Mouse (Mus musculus): ENCODE data around the gene Tesc. TPM values are rescaled to one million over a fixed set of nuclear protein-coding genes. Genes with fewer than 3 reads are reported as not detected.

Gene Tesc
- polyA plus RNA-seq, 1 experiment from 2014 or later: 2.1 TPM

- H3K4me3 ChIP-seq: no peak overlapping the region
- no peaks in the 10 kb centered on the region for H3K36me3 ChIP-seq
- no peak overlapping the region for H3K4me2 ChIP-seq
- WGBS: 88% methylated on average over 5 of the region's 5 CpGs
- ATAC-seq (ENCODE audit: low read depth): no peak
- no peaks in the 10 kb centered on the region for H3K4me1 ChIP-seq (replicated peaks)
- no peaks in the 10 kb centered on the region for H3K27me3 ChIP-seq
- H3K27ac ChIP-seq (replicated peaks): no peak overlapping the region
- no peak overlapping the region for H3K9ac ChIP-seq
- H3K9me3 ChIP-seq: no peaks in the 10 kb centered on the region
These were observed 21.4 kb downstream of the Tesc start for GRCm38 (mm10) chr5:118048928-118049327.

- Histone ChIP-seq H3K4me3 (no peak overlapping the region), H3K4me2 (no peak overlapping the region), H3K9me3 (no peaks in the 10 kb centered on the region), H3K27me3 (no peaks in the 10 kb centered on the region), H3K27ac (replicated peaks) (no peak overlapping the region), H3K36me3 (no peaks in the 10 kb centered on the region), H3K9ac (no peak overlapping the region), H3K4me1 (replicated peaks) (no peaks in the 10 kb centered on the region)
- WGBS: 80% methylated on average over 4 of the region's 4 CpGs
- no peak for ATAC-seq (ENCODE audit: low read depth)
These were observed 23.2 kb downstream of the Tesc start for GRCm38 (mm10) chr5:118050743-118051142.

- H3K4me2 ChIP-seq: no peak overlapping the region
- no peak overlapping the region for H3K4me3 ChIP-seq
- peaks cover 7% of the 10 kb centered on the region for H3K4me1 ChIP-seq (replicated peaks)
- 75% methylated on average over 8 of the region's 8 CpGs for WGBS
- H3K9me3 ChIP-seq: no peaks in the 10 kb centered on the region
- no peaks in the 10 kb centered on the region for H3K36me3 ChIP-seq
- no peak for ATAC-seq (ENCODE audit: low read depth)
- no peaks in the 10 kb centered on the region for H3K27me3 ChIP-seq
- H3K9ac ChIP-seq: no peak overlapping the region
- H3K27ac ChIP-seq (replicated peaks): no peak overlapping the region
These were observed 24.6 kb downstream of the Tesc start for GRCm38 (mm10) chr5:118051981-118052662.

- no peaks in the 10 kb centered on the region for H3K9me3 ChIP-seq
- H3K9ac ChIP-seq: no peak overlapping the region
- WGBS: 92% methylated on average over 2 of the region's 2 CpGs
- H3K4me1 ChIP-seq (replicated peaks): peaks cover 18% of the 10 kb centered on the region
- no peak overlapping the region for H3K4me3 ChIP-seq
- H3K4me2 ChIP-seq: no peak overlapping the region
- H3K36me3 ChIP-seq: no peaks in the 10 kb centered on the region
- H3K27me3 ChIP-seq: no peaks in the 10 kb centered on the region
- H3K27ac ChIP-seq (replicated peaks): no peak overlapping the region
- no peak for ATAC-seq (ENCODE audit: low read depth)
These were observed 25.7 kb downstream of the Tesc start for GRCm38 (mm10) chr5:118053205-118053604.

- no peak for ATAC-seq (ENCODE audit: low read depth)
These were observed 30.1 kb downstream of the Tesc start for GRCm38 (mm10) chr5:118057508-118058111.

GRCm38 (mm10) chr5:118058858-118059257 is 31.3 kb downstream of the Tesc start:
- no peak overlapping the region for H3K4me3 ChIP-seq
- H3K4me2 ChIP-seq: no peak overlapping the region
- no peak for ATAC-seq (ENCODE audit: low read depth)
- no peak overlapping the region for H3K27ac ChIP-seq (replicated peaks)
- no peaks in the 10 kb centered on the region for H3K36me3 ChIP-seq
- no peaks in the 10 kb centered on the region for H3K27me3 ChIP-seq
- no peaks in the 10 kb centered on the region for H3K9me3 ChIP-seq
- H3K9ac ChIP-seq: no peak overlapping the region
- WGBS: 82% methylated on average over 10 of the region's 10 CpGs
- peaks cover 28% of the 10 kb centered on the region for H3K4me1 ChIP-seq (replicated peaks)

More at GRCm38 (mm10) chr5:118057508-118058111, 30.1 kb downstream of the Tesc start:
- Histone ChIP-seq H3K4me3 (no peak overlapping the region), H3K36me3 (no peaks in the 10 kb centered on the region), H3K9me3 (no peaks in the 10 kb centered on the region), H3K4me1 (replicated peaks) (peaks cover 19% of the 10 kb centered on the region), H3K4me2 (no peak overlapping the region), H3K27ac (replicated peaks) (no peak overlapping the region), H3K9ac (no peak overlapping the region), H3K27me3 (no peaks in the 10 kb centered on the region)
- WGBS: 36% methylated on average over 8 of the region's 8 CpGs

- H3K27ac ChIP-seq (replicated peaks): no peak overlapping the region
- no peaks in the 10 kb centered on the region for H3K27me3 ChIP-seq
- ATAC-seq (ENCODE audit: low read depth): no peak
- H3K4me2 ChIP-seq: no peak overlapping the region
- no peak overlapping the region for H3K4me3 ChIP-seq
- peaks cover 36% of the 10 kb centered on the region for H3K4me1 ChIP-seq (replicated peaks)
- WGBS: 82% methylated on average over 9 of the region's 9 CpGs
- no peaks in the 10 kb centered on the region for H3K9me3 ChIP-seq
- no peaks in the 10 kb centered on the region for H3K36me3 ChIP-seq
- H3K9ac ChIP-seq: no peak overlapping the region
These were observed 32.1 kb downstream of the Tesc start for GRCm38 (mm10) chr5:118059646-118060045.

GRCm38 (mm10) chr5:118061391-118061790 is 33.8 kb downstream of the Tesc start:
- 95% methylated on average over 18 of the region's 18 CpGs for WGBS
- Histone ChIP-seq H3K4me2 (no peak overlapping the region), H3K9me3 (no peaks in the 10 kb centered on the region), H3K9ac (no peak overlapping the region), H3K4me1 (replicated peaks) (peaks cover 54% of the 10 kb centered on the region), H3K27me3 (no peaks in the 10 kb centered on the region), H3K36me3 (0 out of 2 replicates have a peak, but pooled peaks cover 9% of the 10 kb centered on the region), H3K4me3 (no peak overlapping the region), H3K27ac (replicated peaks) (no peak overlapping the region)
- ATAC-seq (ENCODE audit: low read depth): no peak

- H3K9ac ChIP-seq: no peak overlapping the region
- WGBS: 60% methylated on average over 8 of the region's 8 CpGs
- no peaks in the 10 kb centered on the region for H3K27me3 ChIP-seq
- H3K9me3 ChIP-seq: no peaks in the 10 kb centered on the region
- no peak overlapping the region for H3K4me2 ChIP-seq
- H3K4me1 ChIP-seq (replicated peaks): peaks cover 41% of the 10 kb centered on the region
- peaks cover 26% of the 10 kb centered on the region for H3K36me3 ChIP-seq
- no peak overlapping the region for H3K27ac ChIP-seq (replicated peaks)
- ATAC-seq (ENCODE audit: low read depth): no peak
- H3K4me3 ChIP-seq: no peak overlapping the region
These were observed 35.7 kb downstream of the Tesc start for GRCm38 (mm10) chr5:118063181-118063621.

- WGBS: 31% methylated on average over 10 of the region's 10 CpGs
- peaks cover 33% of the 10 kb centered on the region for H3K36me3 ChIP-seq
- H3K9ac ChIP-seq: no peak overlapping the region
- H3K27me3 ChIP-seq: no peaks in the 10 kb centered on the region
- peak overlapping the region; percentile 76 for H3K27ac ChIP-seq (replicated peaks)
- H3K4me3 ChIP-seq: no peak overlapping the region
- H3K4me1 ChIP-seq (replicated peaks): peaks cover 40% of the 10 kb centered on the region
- ATAC-seq (ENCODE audit: low read depth): no peak
- H3K4me2 ChIP-seq: no peak overlapping the region
- no peaks in the 10 kb centered on the region for H3K9me3 ChIP-seq
These were observed 36.9 kb downstream of the Tesc start for GRCm38 (mm10) chr5:118064284-118064901.

- Histone ChIP-seq H3K9ac (0 out of 2 replicates have a peak overlapping the region, but pooled peaks have one; percentile 22), H3K4me2 (no peak overlapping the region), H3K9me3 (no peaks in the 10 kb centered on the region), H3K27ac (replicated peaks) (no peak overlapping the region), H3K36me3 (peaks cover 44% of the 10 kb centered on the region), H3K4me1 (replicated peaks) (peaks cover 40% of the 10 kb centered on the region), H3K4me3 (no peak overlapping the region), H3K27me3 (no peaks in the 10 kb centered on the region)
- WGBS: 81% methylated on average over 19 of the region's 19 CpGs
- no peak for ATAC-seq (ENCODE audit: low read depth)
These were observed 38.1 kb downstream of the Tesc start for GRCm38 (mm10) chr5:118065516-118066255.

GRCm38 (mm10) chr5:118066828-118067227 is 39.3 kb downstream of the Tesc start:
- Histone ChIP-seq H3K9me3 (no peaks in the 10 kb centered on the region), H3K36me3 (peaks cover 50% of the 10 kb centered on the region), H3K27ac (replicated peaks) (no peak overlapping the region), H3K4me3 (no peak overlapping the region), H3K27me3 (no peaks in the 10 kb centered on the region), H3K4me2 (no peak overlapping the region), H3K4me1 (replicated peaks) (peaks cover 45% of the 10 kb centered on the region), H3K9ac (no peak overlapping the region)
- 63% methylated on average over 5 of the region's 5 CpGs for WGBS
- ATAC-seq (ENCODE audit: low read depth): no peak

Data from neural tube, embryonic 13.5 days (tissue).